Mouse (Mus musculus) urinary bladder, adult 2 months (tissue): Measurements from ENCODE around the gene 2210016L21Rik. TPM values are rescaled to one million over a fixed set of nuclear protein-coding genes. Genes with fewer than 3 reads are reported as not detected.

Source experiments
- DNase-seq: peaks from one replicate; pipeline ENCODE4 v3.0.0; 2022; ENCODE audit warnings: low spot score
- polyA plus RNA-seq: library from polyadenylated mRNA; depleted of rRNA; stranded (reverse); fragments of >200 nt; gene quantifications from 2 replicates; pipeline ENCODE4 v1.2.3, GENCODE M21; 2012; rRNA removed

2210016L21Rik gene
- polyA plus RNA-seq, 1 experiment = 37.4 TPM

- DNase-seq = no peak
Measured at GRCm38 (mm10) chr5:114978888-114979249, 36.9 kb downstream of the 2210016L21Rik start.

DNA sequence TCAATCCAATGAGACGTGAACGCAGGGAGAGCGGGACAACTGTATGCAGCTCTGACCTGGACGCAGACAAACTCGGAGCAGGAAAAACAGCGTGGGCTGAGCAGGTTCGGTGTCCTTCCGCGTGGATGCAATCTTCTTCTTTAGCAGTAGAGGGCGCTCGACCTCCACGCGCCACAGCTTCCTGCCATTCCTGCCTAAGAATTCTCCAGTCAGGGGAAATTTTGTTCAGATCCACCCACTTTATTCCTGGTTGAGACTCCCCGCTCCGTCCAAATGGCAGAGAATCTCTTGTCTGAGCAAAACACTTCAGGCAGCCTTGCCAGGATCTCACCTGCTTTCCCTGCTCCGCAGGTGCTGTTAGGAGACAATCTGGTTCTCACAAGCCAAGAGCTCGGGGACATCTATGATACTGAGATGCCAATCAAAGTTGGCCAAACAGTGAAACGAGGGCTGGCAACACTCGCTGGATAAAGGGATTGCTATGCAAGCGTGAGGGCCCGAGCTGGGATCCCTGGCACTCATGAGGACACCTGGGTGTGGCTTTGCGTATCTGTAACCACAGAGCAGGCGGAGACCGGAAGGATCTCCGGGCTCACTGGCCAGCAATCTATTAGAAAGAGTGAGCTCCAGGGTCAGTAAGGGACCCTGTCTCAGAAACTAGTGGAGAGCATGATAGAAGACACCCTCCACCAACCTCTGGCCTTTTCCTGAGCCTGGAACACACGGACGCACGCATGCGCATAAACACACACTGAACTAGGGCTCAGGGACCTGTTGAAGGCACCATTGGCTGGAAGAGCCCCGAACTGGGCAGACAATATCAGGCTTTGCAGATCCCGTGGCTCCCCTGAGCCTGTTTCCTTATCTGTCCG is 37.5 kb downstream of the 2210016L21Rik start:
- peak; percentile 54 for DNase-seq

- DNase-seq = no peak
Measured at GRCm38 (mm10) chr5:114980122-114980748, 38.3 kb downstream of the 2210016L21Rik start.

GRCm38 (mm10) chr5:114982001-114982400 is 40.0 kb downstream of the 2210016L21Rik start:
- DNase-seq = no peak

GRCm38 (mm10) chr5:114985074-114985473 is 43.1 kb downstream of the 2210016L21Rik start:
- no peak for DNase-seq

- DNase-seq = no peak
Measured at GRCm38 (mm10) chr5:114996447-114996846, 54.5 kb downstream of the 2210016L21Rik start.

DNA sequence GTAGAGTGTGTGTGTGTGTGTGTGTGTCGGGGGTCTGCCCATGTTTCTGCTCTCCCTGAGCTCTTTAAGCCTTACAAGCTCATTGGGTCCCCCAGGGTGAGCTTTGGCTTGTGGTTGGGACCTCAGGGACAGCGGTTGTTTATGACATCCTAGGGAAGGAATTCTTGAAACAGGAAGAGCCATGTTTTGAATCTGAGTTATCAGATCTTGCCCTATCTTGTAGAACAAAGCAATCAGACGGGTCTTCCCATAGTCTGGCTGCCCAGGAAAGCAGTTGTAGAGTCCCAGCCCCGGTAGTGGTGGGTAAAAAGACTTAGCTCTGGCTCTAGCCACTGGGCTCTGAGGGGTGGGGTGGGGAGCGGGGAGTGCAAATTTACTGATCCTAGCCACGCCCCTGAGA is 55.4 kb downstream of the 2210016L21Rik start:
- DNase-seq = no peak

Other genes with a start within 250 kb of the 2210016L21Rik start
- gene Tchp, start 234.4 kb upstream of the 2210016L21Rik start, polyA plus RNA-seq = 24.0 and 24.4 TPM in 2 replicates
- gene Ankrd13a, start 167.5 kb upstream of the 2210016L21Rik start, polyA plus RNA-seq = 55.6 and 63.2 TPM in 2 replicates
- 37.5 and 46.6 TPM in 2 replicates for gene Git2, start 166.6 kb upstream of the 2210016L21Rik start, polyA plus RNA-seq
- 46.2 and 54.9 TPM in 2 replicates for gene 1500011B03Rik, start 118.7 kb upstream of the 2210016L21Rik start, polyA plus RNA-seq
- not detected in 2 replicates for gene 4930519G04Rik, start 88.5 kb upstream of the 2210016L21Rik start, polyA plus RNA-seq
- 0.01 and 0.04 TPM in 2 replicates for gene Gm9936, start 83.5 kb upstream of the 2210016L21Rik start, polyA plus RNA-seq
- gene Oasl2, start 45.2 kb upstream of the 2210016L21Rik start, polyA plus RNA-seq = 30.2 and 36.0 TPM in 2 replicates
- 1.7 and 2.2 TPM in 2 replicates for gene Oasl1, start 18.9 kb upstream of the 2210016L21Rik start, polyA plus RNA-seq
- 0.06 and 0.09 TPM in 2 replicates for gene Hnf1a, start 28.9 kb downstream of the 2210016L21Rik start, polyA plus RNA-seq
- 62.5 and 63.9 TPM in 2 replicates for gene Sppl3, start 69.0 kb downstream of the 2210016L21Rik start, polyA plus RNA-seq
- 0.23 TPM in 1 of 2 replicates, not detected in the other for gene Gm10401, start 156.1 kb downstream of the 2210016L21Rik start, polyA plus RNA-seq
- gene Acads, start 177.2 kb downstream of the 2210016L21Rik start, polyA plus RNA-seq = 54.0 and 60.2 TPM in 2 replicates
- 24.0 and 27.4 TPM in 2 replicates for gene Unc119b, start 192.8 kb downstream of the 2210016L21Rik start, polyA plus RNA-seq
- gene Mlec, start 216.0 kb downstream of the 2210016L21Rik start, polyA plus RNA-seq = 82.1 and 95.2 TPM in 2 replicates